Mouse (Mus musculus) liver, postnatal 0 days (tissue): ENCODE measurements at regions not wholly inside any gene's neighbourhood (a gene's known extent, or its start where the extent isn't known, plus 50 kb on each side); places are given as distances from the start of the nearest gene placed in this dataset.
A peak's percentile ranks its signal among the peaks of the same experiment; 100 is the strongest.

Source experiments
- ATAC-seq: fragments of 200-750 bp; cut with Nextera tagmentation; 2 replicates; pipeline ENCODE4 v1.8.0; 2017; ENCODE audit warnings: mild to moderate bottlenecking, moderate library complexity
- DNase-seq: peaks from one replicate; pipeline ENCODE4 v3.0.0-alpha.2; 2016
- H3K27ac ChIP-seq: fragments of 300-500 bp; sonication (generic); 2 replicates; pipeline ENCODE4 v1.5.1; 2014; ENCODE audit warnings: antibody characterized with exemption, moderate library complexity, mild to moderate bottlenecking, low read depth
- H3K27me3 ChIP-seq: fragments of 300-500 bp; sonication (generic); 2 replicates; pipeline ENCODE4 v1.6.1; 2014; ENCODE audit warnings: low read length, control low read depth, mixed read lengths; ENCODE audit not compliant: insufficient read depth
- H3K36me3 ChIP-seq: fragments of 300-500 bp; sonication (generic); replicated peaks from 2 replicates; pipeline ENCODE4 v1.6.1; 2014; ENCODE audit warnings: mild to moderate bottlenecking, control low read depth, low read length, moderate library complexity, mixed read lengths; ENCODE audit not compliant: insufficient read depth
- H3K4me1 ChIP-seq: fragments of 300-500 bp; sonication (generic); 2 replicates; pipeline ENCODE4 v1.6.1; 2014; ENCODE audit warnings: antibody characterized with exemption, mild to moderate bottlenecking, control low read depth; ENCODE audit not compliant: insufficient read depth
- H3K4me2 ChIP-seq: fragments of 300-500 bp; sonication (generic); 2 replicates; pipeline ENCODE4 v1.6.1; 2014; ENCODE audit warnings: low read depth, mild to moderate bottlenecking, low read length, moderate library complexity, mixed read lengths
- H3K4me3 ChIP-seq: fragments of 300-500 bp; sonication (generic); 2 replicates; pipeline ENCODE4 v1.5.1; 2014; ENCODE audit warnings: low read depth, low read length
- H3K9ac ChIP-seq: fragments of 300-500 bp; sonication (generic); replicated peaks from 2 replicates; pipeline ENCODE4 v1.6.1; 2014; ENCODE audit warnings: mild to moderate bottlenecking, moderate library complexity
- H3K9me3 ChIP-seq: fragments of 300-500 bp; sonication (generic); 2 replicates; pipeline ENCODE4 v1.6.1; 2016; ENCODE audit warnings: mild to moderate bottlenecking, control low read depth, low read length, mixed read lengths
- CTCF ChIP-seq: sonication (generic); IDR thresholded peaks from 2 replicates; pipeline ENCODE4 v1.5.1; 2016; ENCODE audit warnings: antibody characterized with exemption, low read depth
- EP300 ChIP-seq: IDR thresholded peaks from 2 replicates; pipeline ENCODE4 v1.6.1; 2016; ENCODE audit warnings: antibody characterized with exemption, low read depth, mild to moderate bottlenecking
- WGBS: fragments of 180-500 bp; shearing (Covaris S2); extraction: QIAGEN DNeasy Blood & Tissue Kit; methylation state at CpG from one replicate; pipeline ENCODE4 v1.1.7; 2014; ENCODE audit not compliant: insufficient replicate concordance; 5-methylcytosine and 5-hydroxymethylcytosine counted together

- DNase-seq (no peak), ATAC-seq (no peak)
- no peaks in the 10 kb centered on the region for H3K27me3 ChIP-seq
- no peak for TF ChIP-seq CTCF
- no peaks in the 10 kb centered on the region for H3K36me3 ChIP-seq
- no peak overlapping the region for H3K9ac ChIP-seq
- H3K4me1 ChIP-seq = no peaks in the 10 kb centered on the region
- no peak overlapping the region for H3K27ac ChIP-seq
- no peaks in the 10 kb centered on the region for H3K9me3 ChIP-seq
- no peak overlapping the region for H3K4me3 ChIP-seq
- 62% methylated on average over 5 of the region's 5 CpGs for WGBS
- H3K4me2 ChIP-seq = no peak overlapping the region
Measured at GRCm38 (mm10) chr3:102659352-102659751, 75.0 kb upstream of the Tspan2 start.

- Histone ChIP-seq H3K4me2 (no peak overlapping the region), H3K9me3 (no peaks in the 10 kb centered on the region), H3K27ac (no peak overlapping the region), H3K4me3 (no peak overlapping the region), H3K4me1 (no peaks in the 10 kb centered on the region), H3K27me3 (no peaks in the 10 kb centered on the region), H3K36me3 (no peaks in the 10 kb centered on the region), H3K9ac (no peak overlapping the region)
- 88% methylated on average over 7 of the region's 7 CpGs for WGBS
- TF ChIP-seq CTCF = no peak
- TF ChIP-seq EP300 = no peak
- DNase-seq (no peak), ATAC-seq (no peak)
Measured at GRCm38 (mm10) chr3:102661296-102661695, 73.0 kb upstream of the Tspan2 start.

DNA sequence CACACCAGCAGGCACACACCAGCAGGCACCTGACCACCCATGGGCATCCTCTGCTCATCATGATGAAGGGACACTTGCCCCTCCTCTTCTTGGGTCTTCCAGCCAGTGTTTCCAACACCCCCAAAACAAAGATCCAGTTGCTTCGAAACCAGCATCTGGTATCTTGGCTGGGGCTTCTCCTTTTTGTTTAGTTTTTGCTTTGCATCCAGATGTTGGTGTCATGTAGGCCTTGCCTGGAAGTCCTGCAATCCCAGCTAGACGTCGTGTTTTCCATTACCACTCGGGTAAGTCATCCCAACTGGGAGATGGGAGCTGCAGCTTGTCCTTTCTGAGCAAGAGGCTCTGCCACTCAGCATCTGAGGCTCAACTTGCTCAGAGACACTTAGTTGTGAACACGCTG is 70.6 kb upstream of the Tspan2 start:
- 71% methylated on average over 5 of the region's 5 CpGs for WGBS
- ATAC-seq (no peak), DNase-seq (no peak)
- no peaks in the 10 kb centered on the region for H3K36me3 ChIP-seq
- no peak overlapping the region for H3K9ac ChIP-seq
- H3K4me3 ChIP-seq = no peak overlapping the region
- no peak overlapping the region for H3K4me2 ChIP-seq
- H3K9me3 ChIP-seq = no peaks in the 10 kb centered on the region
- no peaks in the 10 kb centered on the region for H3K27me3 ChIP-seq
- H3K27ac ChIP-seq = no peak overlapping the region
- TF ChIP-seq EP300 = no peak
- no peak for TF ChIP-seq CTCF
- H3K4me1 ChIP-seq = no peaks in the 10 kb centered on the region

DNA sequence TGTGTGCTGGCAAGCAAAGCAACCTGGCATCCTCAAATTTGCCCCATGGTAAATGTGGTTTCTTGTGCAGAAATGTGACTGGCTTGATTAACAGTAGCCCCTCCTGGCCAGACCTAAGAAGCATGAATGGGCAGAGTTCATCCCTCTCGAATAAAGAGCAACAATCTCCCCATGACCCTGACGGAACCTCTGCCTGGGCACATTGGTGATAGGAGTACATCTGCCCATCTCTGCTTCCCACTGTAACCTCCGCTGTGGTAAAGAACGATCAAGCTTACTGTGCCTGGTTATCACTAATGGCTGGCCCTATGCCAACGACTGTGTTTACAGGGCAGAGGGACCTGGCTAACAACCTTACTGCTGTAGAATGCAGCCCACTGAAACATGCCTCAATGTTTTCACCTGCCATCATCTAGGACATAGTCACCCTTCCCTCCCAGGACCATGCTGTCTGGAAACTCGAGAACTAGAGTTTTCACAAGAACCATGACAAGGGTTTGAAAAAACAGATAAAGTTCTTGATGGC is 69.6 kb upstream of the Tspan2 start:
- Histone ChIP-seq H3K36me3 (no peaks in the 10 kb centered on the region), H3K9me3 (no peaks in the 10 kb centered on the region), H3K9ac (no peak overlapping the region), H3K4me3 (no peak overlapping the region), H3K4me1 (no peaks in the 10 kb centered on the region), H3K27me3 (no peaks in the 10 kb centered on the region), H3K4me2 (no peak overlapping the region), H3K27ac (no peak overlapping the region)
- WGBS = 53% methylated on average over 6 of the region's 6 CpGs
- no peak for TF ChIP-seq EP300
- TF ChIP-seq CTCF = no peak
- DNase-seq = peak; percentile 21
- no peak for ATAC-seq

GRCm38 (mm10) chr3:102667796-102668195 is 66.5 kb upstream of the Tspan2 start:
- H3K9ac ChIP-seq = no peak overlapping the region
- H3K4me1 ChIP-seq = no peaks in the 10 kb centered on the region
- 72% methylated on average over 3 of the region's 3 CpGs for WGBS
- no peak for ATAC-seq
- TF ChIP-seq EP300 = no peak
- TF ChIP-seq CTCF = no peak
- H3K36me3 ChIP-seq = no peaks in the 10 kb centered on the region
- no peak overlapping the region for H3K27ac ChIP-seq
- H3K9me3 ChIP-seq = no peaks in the 10 kb centered on the region
- no peaks in the 10 kb centered on the region for H3K27me3 ChIP-seq
- no peak overlapping the region for H3K4me2 ChIP-seq
- no peak for DNase-seq
- no peak overlapping the region for H3K4me3 ChIP-seq

GRCm38 (mm10) chr3:102668556-102668955 is 65.8 kb upstream of the Tspan2 start:
- no peaks in the 10 kb centered on the region for H3K9me3 ChIP-seq
- DNase-seq = no peak
- H3K36me3 ChIP-seq = no peaks in the 10 kb centered on the region
- 75% methylated on average over 3 of the region's 3 CpGs for WGBS
- H3K4me2 ChIP-seq = no peak overlapping the region
- no peaks in the 10 kb centered on the region for H3K4me1 ChIP-seq
- no peak overlapping the region for H3K9ac ChIP-seq
- ATAC-seq = no peak
- H3K27me3 ChIP-seq = no peaks in the 10 kb centered on the region
- H3K27ac ChIP-seq = no peak overlapping the region
- no peak for TF ChIP-seq EP300
- TF ChIP-seq CTCF = no peak
- no peak overlapping the region for H3K4me3 ChIP-seq

DNA sequence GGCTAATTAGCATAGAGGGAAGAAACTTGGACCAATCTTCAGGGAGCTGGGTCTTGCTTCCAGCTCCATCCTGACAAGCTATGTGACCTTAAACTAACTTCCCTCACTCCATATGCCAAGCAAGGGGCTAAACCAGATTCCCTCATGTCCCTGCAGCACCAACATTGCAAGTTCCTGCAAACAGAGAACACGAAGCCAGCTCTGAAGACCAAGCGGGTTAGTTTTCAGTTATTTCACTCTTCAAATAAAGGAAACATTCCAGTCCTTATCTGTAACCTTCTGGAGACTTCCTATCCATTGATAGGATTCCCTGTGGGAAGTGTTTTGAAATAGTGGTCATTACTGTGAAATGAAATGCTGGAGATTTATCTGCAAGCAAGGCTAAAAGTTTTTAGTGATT is 64.4 kb upstream of the Tspan2 start:
- ATAC-seq = no peak
- Histone ChIP-seq H3K9me3 (no peaks in the 10 kb centered on the region), H3K9ac (no peak overlapping the region), H3K27ac (no peak overlapping the region), H3K4me3 (no peak overlapping the region), H3K4me2 (no peak overlapping the region), H3K27me3 (no peaks in the 10 kb centered on the region), H3K36me3 (no peaks in the 10 kb centered on the region), H3K4me1 (no peaks in the 10 kb centered on the region)
- no peak for TF ChIP-seq EP300
- TF ChIP-seq CTCF = no peak
- WGBS = 35% methylated on average over 2 of the region's 2 CpGs
- DNase-seq = no peak
